Mouse (Mus musculus) limb, embryonic 13.5 days (tissue): ENCODE measurements around the gene Ripply1. TPM values are rescaled to one million over a fixed set of nuclear protein-coding genes. Genes with fewer than 3 reads are reported as not detected.
"Not testable (repeated sequence)": the region's sequence is repeated elsewhere in the genome, so short reads cannot be mapped to it uniquely, and the experiment has no call there.

Source experiments
- ATAC-seq: fragments of 200-750 bp; cut with Nextera tagmentation; 2 replicates; pipeline ENCODE4 v1.8.0; 2017; ENCODE audit warnings: low read depth, moderate number of reproducible peaks, moderate TSS enrichment; ENCODE audit not compliant: low FRiP score
- H3K27ac ChIP-seq: fragments of 300-500 bp; sonication (generic); 2 replicates; pipeline ENCODE4 v1.5.1; 2015; ENCODE audit warnings: inconsistent platforms, mild to moderate bottlenecking, moderate library complexity
- H3K27me3 ChIP-seq: fragments of 300-500 bp; sonication (generic); 2 replicates; pipeline ENCODE4 v1.6.1; 2015; ENCODE audit warnings: mild to moderate bottlenecking, inconsistent platforms
- H3K36me3 ChIP-seq: fragments of 300-500 bp; sonication (generic); 2 replicates; pipeline ENCODE4 v1.6.1; 2015; ENCODE audit warnings: inconsistent platforms, mild to moderate bottlenecking, moderate library complexity
- H3K4me1 ChIP-seq: fragments of 300-500 bp; sonication (generic); 2 replicates; pipeline ENCODE4 v1.6.1; 2015; ENCODE audit warnings: inconsistent platforms
- H3K4me2 ChIP-seq: fragments of 300-500 bp; sonication (generic); replicated peaks from 2 replicates; pipeline ENCODE4 v1.6.1; 2015; ENCODE audit warnings: inconsistent platforms, mild to moderate bottlenecking, moderate library complexity
- H3K4me3 ChIP-seq: fragments of 300-500 bp; sonication (generic); 2 replicates; pipeline ENCODE4 v1.5.1; 2015; ENCODE audit warnings: moderate library complexity, mild to moderate bottlenecking, inconsistent platforms
- H3K9ac ChIP-seq: fragments of 300-500 bp; sonication (generic); 2 replicates; pipeline ENCODE4 v1.6.1; 2015; ENCODE audit warnings: mild to moderate bottlenecking, inconsistent platforms
- H3K9me3 ChIP-seq: fragments of 300-500 bp; sonication (generic); 2 replicates; pipeline ENCODE4 v1.6.1; 2016; ENCODE audit warnings: inconsistent platforms
- WGBS: fragments of 180-500 bp; shearing (Covaris S2); methylation state at CpG from one replicate; pipeline ENCODE4 v1.1.7; 2015; 5-methylcytosine and 5-hydroxymethylcytosine counted together
- polyA plus RNA-seq: library from polyadenylated mRNA; unstranded; fragments of >200 nt; fragmentation: Nextera tagmentation; extraction: Ambion mirVana; gene quantifications from 2 replicates; pipeline ENCODE4 v1.2.1, GENCODE M21; 2015

The Ripply1 gene
- polyA plus RNA-seq, 1 experiment from 2014 or later, result 0.18 TPM

DNA sequence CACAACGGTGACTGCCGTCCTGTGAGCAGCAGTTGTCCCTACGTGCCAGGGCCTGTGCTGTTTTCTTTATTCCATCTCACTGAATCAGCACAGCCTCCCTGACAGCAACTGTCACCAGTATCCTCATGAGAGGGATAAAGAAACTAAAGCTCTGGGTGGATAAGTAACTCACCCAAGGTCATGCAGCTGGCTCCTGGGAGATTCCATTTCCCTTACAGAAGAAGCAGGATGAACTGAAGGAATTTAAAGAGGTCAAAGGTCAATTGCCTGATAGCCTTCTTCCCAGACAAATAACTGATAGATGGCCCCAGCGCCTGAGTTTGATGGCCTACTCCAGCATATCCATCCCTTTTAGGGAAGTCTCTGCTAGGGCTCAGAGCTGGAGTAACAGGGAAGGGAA lies 4.8 kb downstream of the Ripply1 start:
- H3K4me3 ChIP-seq, result no peak overlapping the region
- no peak overlapping the region for H3K9ac ChIP-seq
- no peaks in the 10 kb centered on the region for H3K36me3 ChIP-seq
- no peak overlapping the region for H3K27ac ChIP-seq
- H3K27me3 ChIP-seq, result peaks cover 40% of the 10 kb centered on the region
- H3K9me3 ChIP-seq, result no peaks in the 10 kb centered on the region
- H3K4me2 ChIP-seq, result no peak overlapping the region
- H3K4me1 ChIP-seq, result no peaks in the 10 kb centered on the region
- no peak for ATAC-seq
- 41% methylated on average over 4 of the region's 4 CpGs for WGBS

DNA sequence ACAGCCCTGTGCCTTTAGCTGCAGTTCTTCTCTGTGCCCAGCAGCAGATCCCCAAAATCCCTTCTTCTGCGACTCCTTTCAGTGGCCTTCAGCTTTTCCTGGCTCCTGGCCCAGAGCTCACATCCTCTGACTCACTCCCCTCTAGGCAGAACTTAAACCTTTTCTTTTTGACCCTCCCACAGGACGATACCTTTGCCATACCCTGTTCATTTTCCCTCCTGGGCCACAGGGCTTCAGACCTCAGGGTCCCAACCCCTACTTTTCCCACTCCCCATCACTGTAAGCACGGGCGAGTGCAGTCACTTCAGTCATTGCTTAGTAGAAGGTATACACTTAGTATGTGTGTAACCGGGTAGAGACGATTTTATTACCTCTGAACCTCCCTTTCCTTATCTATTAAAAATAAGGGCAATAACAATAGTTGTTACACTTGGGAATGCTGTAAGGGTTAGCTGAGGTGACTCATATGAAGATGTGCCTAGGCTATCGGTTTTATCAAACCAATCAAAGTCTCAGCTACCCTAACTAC lies 7.0 kb downstream of the Ripply1 start:
- peaks cover 27% of the 10 kb centered on the region; the same call in 1 of the 2 replicates for H3K27me3 ChIP-seq
- H3K4me2 ChIP-seq, result no peak overlapping the region
- WGBS, result 61% methylated on average over 7 of the region's 7 CpGs
- no peaks in the 10 kb centered on the region for H3K9me3 ChIP-seq
- H3K27ac ChIP-seq, result no peak overlapping the region
- no peak for ATAC-seq
- H3K4me3 ChIP-seq, result no peak overlapping the region
- H3K9ac ChIP-seq, result no peak overlapping the region
- no peaks in the 10 kb centered on the region for H3K4me1 ChIP-seq
- no peaks in the 10 kb centered on the region for H3K36me3 ChIP-seq

DNA sequence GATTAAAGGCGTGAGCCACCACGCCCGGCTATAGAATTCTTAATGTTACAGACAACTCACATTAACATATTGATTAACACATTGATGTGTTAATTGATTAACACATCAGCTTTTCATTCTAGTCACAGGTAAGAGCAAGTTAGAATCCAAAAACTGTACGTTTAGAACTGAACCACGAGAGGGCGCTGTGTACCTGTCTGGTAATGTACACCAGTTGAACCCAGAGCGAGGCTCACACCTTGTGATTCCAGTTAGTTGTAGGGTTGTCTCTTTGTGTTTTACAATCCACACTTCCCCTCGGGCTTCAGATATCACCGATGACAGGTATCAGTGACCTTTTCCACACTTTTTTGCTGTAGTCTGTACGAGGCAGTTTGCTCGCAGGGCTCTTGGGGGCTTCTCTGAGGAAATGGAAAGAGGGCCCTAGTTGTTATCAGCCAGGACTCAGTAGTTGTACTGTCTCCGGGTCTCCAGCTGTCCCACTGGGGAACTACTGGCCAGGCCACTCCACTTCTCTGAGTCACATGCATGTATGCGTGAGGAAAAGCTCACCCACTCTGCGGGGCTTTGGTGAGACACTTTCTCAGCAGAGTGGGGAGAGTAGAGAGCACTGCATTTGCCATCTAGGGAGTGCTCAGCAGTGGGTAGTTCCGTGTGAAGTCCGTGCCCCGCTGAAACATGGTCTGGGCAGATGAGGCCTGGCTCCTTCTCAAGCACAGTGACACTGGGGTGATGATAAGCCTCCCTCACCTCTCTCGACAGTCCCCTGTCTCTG lies 7.7 kb downstream of the Ripply1 start:
- H3K4me2 ChIP-seq, result peak overlapping the region; percentile 19; the same call in 1 of the 2 replicates
- H3K36me3 ChIP-seq, result no peaks in the 10 kb centered on the region
- peaks cover 23% of the 10 kb centered on the region; the same call in 1 of the 2 replicates for H3K27me3 ChIP-seq
- H3K4me3 ChIP-seq, result no peak overlapping the region
- H3K9ac ChIP-seq, result no peak overlapping the region
- H3K27ac ChIP-seq, result no peak overlapping the region
- H3K4me1 ChIP-seq, result no peaks in the 10 kb centered on the region
- WGBS, result 28% methylated on average over 18 of the region's 18 CpGs
- no peaks in the 10 kb centered on the region for H3K9me3 ChIP-seq
- peak; percentile 36; the same call in 1 of the 2 replicates for ATAC-seq

DNA sequence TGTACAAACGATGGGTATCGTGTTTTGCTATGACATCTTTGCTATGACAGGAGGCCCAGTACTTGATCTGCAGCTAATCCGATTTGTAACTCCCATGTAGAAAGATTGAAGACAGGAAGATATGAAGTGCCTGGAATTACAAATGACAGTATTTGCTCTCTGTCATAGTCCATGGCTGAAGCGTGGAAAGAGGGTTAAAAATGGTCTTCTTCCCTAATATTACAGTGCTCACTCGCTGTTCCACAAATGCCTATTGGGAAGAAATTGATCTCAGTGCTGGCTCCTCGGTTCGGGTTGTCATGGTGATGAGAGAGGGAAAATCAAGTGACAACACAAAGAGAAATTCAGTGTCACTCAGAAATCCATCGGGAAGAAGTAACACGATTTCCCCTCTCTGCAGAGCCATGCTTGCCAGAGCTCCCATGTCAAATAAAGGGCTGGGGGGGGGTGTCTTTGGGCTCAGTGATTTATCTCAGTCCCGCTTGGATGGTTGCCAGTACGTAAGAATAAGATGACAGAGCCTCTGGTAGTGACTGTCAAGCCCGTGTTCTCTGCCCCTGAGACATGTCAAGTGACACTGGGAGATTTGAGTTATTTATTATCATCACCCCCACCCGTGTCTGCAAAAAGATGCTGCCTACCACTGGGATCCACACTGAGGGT lies 12.0 kb downstream of the Ripply1 start:
- Histone ChIP-seq H3K9me3 (no peaks in the 10 kb centered on the region), H3K27me3 (peaks cover 18% of the 10 kb centered on the region; the same call in 1 of the 2 replicates), H3K9ac (no peak overlapping the region), H3K4me1 (no peaks in the 10 kb centered on the region), H3K4me2 (no peak overlapping the region), H3K4me3 (no peak overlapping the region), H3K36me3 (no peaks in the 10 kb centered on the region), H3K27ac (no peak overlapping the region)
- ATAC-seq, result no peak
- 82% methylated on average over 13 of the region's 13 CpGs for WGBS

DNA sequence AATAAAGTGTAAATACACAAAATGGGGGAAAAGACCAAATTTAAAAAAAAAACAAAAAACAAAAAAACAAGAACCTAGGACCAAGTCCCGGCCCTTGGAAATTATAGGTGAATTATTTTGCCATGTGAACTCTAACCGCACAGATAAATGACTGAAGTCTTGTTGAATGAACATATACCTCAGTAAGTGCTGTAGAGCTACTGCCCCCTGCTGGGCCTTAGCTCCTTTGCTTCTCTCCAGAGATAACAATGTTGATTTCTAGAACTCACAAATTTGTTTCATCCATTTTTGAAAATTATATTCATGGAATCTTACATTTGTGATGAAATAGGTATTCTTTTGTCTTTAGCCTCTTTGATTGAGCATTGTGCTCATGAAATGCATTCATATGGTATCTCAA lies 19.6 kb downstream of the Ripply1 start:
- Histone ChIP-seq H3K9ac (no peak overlapping the region), H3K9me3 (no peaks in the 10 kb centered on the region)
- WGBS, result 77% methylated on average over 2 of the region's 2 CpGs

DNA sequence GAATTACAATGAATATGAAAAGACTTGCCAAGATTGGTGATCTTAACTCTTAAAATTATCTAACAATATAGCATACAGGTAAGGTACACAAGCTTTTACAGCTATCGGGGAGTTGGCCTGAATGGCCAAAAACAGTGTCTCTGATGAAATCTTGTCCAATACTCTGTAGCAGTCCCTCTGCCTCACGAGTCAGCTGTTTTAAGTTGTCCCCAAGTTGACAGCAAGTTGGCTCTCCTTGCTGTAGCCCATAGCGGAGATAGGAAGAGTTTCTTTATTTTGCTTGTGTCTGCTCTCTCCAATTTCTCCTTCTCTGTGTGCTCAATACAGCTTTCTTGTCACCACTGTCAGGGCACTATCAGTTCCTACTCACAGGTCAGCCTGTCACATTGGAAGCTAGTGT lies 23.5 kb downstream of the Ripply1 start:
- not testable (repeated sequence) for H3K9me3 ChIP-seq, H3K4me1 ChIP-seq, H3K9ac ChIP-seq, H3K36me3 ChIP-seq, ATAC-seq, H3K4me2 ChIP-seq, H3K27ac ChIP-seq, H3K4me3 ChIP-seq, H3K27me3 ChIP-seq
- WGBS, result 86% methylated on average over 3 of the region's 3 CpGs

More for the DNA sequence above, 19.6 kb downstream of the Ripply1 start:
- no peaks in the 10 kb centered on the region for H3K36me3 ChIP-seq
- H3K4me3 ChIP-seq, result no peak overlapping the region
- no peak overlapping the region for H3K27ac ChIP-seq
- H3K4me2 ChIP-seq, result no peak overlapping the region
- H3K27me3 ChIP-seq, result peaks cover 3% of the 10 kb centered on the region; the same call in 1 of the 2 replicates
- H3K4me1 ChIP-seq, result no peaks in the 10 kb centered on the region
- no peak for ATAC-seq

DNA sequence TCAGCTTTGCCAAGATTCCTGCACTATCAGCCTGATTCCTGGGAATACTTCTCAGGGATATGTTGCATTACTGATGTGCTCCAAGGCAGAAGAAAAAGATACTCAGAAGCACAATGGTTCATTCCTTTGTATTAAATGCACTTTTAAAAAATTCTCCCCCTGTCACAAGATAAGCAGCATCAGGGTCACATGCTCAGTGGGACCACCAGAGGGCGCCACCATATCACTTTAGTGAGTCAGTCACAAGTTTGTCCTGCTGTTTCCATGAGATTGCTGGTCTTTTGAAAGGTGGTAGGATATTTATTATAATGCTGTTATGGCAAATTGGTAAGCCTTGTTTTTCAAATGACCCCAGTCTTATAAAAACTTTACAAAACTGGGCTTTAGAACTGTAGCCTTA lies 30.3 kb downstream of the Ripply1 start:
- WGBS, result 0% methylated on average over 1 of the region's 1 CpGs
- no peaks in the 10 kb centered on the region; the same call in 1 of the 2 replicates for H3K9me3 ChIP-seq
- ATAC-seq, result no peak
- H3K36me3 ChIP-seq, result peaks cover 10% of the 10 kb centered on the region
- no peak overlapping the region for H3K9ac ChIP-seq
- H3K4me1 ChIP-seq, result no peaks in the 10 kb centered on the region
- no peak overlapping the region for H3K4me3 ChIP-seq
- H3K4me2 ChIP-seq, result no peak overlapping the region
- H3K27me3 ChIP-seq, result no peaks in the 10 kb centered on the region
- no peak overlapping the region for H3K27ac ChIP-seq

DNA sequence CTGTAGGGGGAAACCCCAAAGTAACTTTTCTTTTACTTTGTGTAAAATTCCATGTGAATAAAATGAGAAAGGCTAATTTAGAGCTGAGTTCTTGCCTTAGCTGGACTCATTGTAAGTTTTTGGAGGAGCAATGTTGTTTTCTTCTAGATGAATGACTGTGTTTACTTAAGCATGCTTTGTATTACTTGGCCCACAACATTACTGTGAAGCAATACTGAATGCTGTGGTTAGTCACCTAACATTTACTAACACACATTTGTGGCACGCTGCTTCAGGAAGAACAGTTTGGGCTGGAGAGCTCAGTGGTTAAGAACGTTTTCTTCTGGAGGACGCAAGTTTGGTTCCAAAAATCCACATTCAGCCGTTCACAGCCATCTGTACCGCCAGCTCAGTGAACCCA lies 45.1 kb downstream of the Ripply1 start:
- WGBS, result 86% methylated on average over 5 of the region's 5 CpGs
- Histone ChIP-seq H3K27ac (no peak overlapping the region), H3K4me2 (no peak overlapping the region), H3K9ac (no peak overlapping the region), H3K36me3 (0 out of 2 replicates have a peak, but pooled peaks cover 2% of the 10 kb centered on the region), H3K4me3 (no peak overlapping the region), H3K27me3 (0 out of 2 replicates have a peak, but pooled peaks cover 7% of the 10 kb centered on the region), H3K4me1 (no peaks in the 10 kb centered on the region), H3K9me3 (no peaks in the 10 kb centered on the region)
- ATAC-seq, result no peak

DNA sequence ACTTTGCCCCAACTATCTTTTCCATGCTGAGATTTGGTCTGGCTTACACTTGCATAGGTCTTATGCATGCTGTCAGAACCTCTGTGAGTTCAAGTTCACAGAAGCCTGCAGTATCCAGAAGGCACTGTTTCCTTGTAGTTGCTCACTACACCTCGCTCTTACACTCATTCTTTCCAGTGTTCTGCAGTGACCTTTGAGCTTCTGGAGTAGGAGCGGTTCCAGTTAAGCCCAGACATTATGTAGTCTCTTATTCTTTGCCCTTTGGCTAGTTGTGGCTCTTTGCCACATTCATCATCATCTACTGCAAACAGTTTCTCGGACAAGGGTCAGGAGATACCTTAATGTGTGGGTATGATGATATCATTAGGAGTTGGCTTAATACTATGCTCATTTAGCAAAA lies 51.6 kb downstream of the Ripply1 start:
- H3K36me3 ChIP-seq, result peaks cover 12% of the 10 kb centered on the region
- no peak for ATAC-seq
- no peak overlapping the region for H3K27ac ChIP-seq
- H3K4me3 ChIP-seq, result no peak overlapping the region
- 92% methylated on average over 3 of the region's 3 CpGs for WGBS
- H3K9me3 ChIP-seq, result no peaks in the 10 kb centered on the region; the same call in 1 of the 2 replicates
- H3K4me1 ChIP-seq, result no peaks in the 10 kb centered on the region
- H3K27me3 ChIP-seq, result peaks cover 9% of the 10 kb centered on the region; the same call in 1 of the 2 replicates
- no peak overlapping the region for H3K9ac ChIP-seq
- no peak overlapping the region for H3K4me2 ChIP-seq

Other genes with a start within 250 kb of the Ripply1 start
- gene Rnf128, start 219.0 kb downstream of the Ripply1 start, polyA plus RNA-seq, result 8.0 TPM in 2 replicates
- 3.2 and 3.8 TPM in 2 replicates for gene Tbc1d8b, start 97.4 kb downstream of the Ripply1 start, polyA plus RNA-seq
- 0.62 and 0.92 TPM in 2 replicates for gene Gm15013, start 67.9 kb downstream of the Ripply1 start, polyA plus RNA-seq
- 0.27 and 0.32 TPM in 2 replicates for gene Cldn2, start 18.5 kb upstream of the Ripply1 start, polyA plus RNA-seq
- 17.9 and 20.7 TPM in 2 replicates for gene Morc4, start 89.3 kb upstream of the Ripply1 start, polyA plus RNA-seq
- 4.9 and 6.7 TPM in 2 replicates for gene Rbm41, start 216.2 kb upstream of the Ripply1 start, polyA plus RNA-seq